Mouse (Mus musculus) hindbrain, embryonic 11.5 days (tissue): Measurements from ENCODE around the gene Sema3g. TPM values are rescaled to one million over a fixed set of nuclear protein-coding genes. Genes with fewer than 3 reads are reported as not detected.
A peak's percentile ranks its signal among the peaks of the same experiment; 100 is the strongest.

Experiments
- ATAC-seq: fragments of 200-750 bp; cut with Nextera tagmentation; 2 replicates; pipeline ENCODE4 v1.8.0; 2017; ENCODE audit warnings: mild to moderate bottlenecking, moderate TSS enrichment, moderate library complexity; ENCODE audit not compliant: low FRiP score
- DNase-seq: peaks from one replicate; pipeline ENCODE4 v3.0.0-alpha.2; 2015; ENCODE audit warnings: low spot score
- H3K27ac ChIP-seq: fragments of 300-500 bp; sonication (generic); 2 replicates; pipeline ENCODE4 v1.5.1; 2014; ENCODE audit warnings: mild to moderate bottlenecking, low read depth, low read length
- H3K27me3 ChIP-seq: fragments of 300-500 bp; sonication (generic); 2 replicates; pipeline ENCODE4 v1.6.1; 2014; ENCODE audit warnings: mild to moderate bottlenecking, low read length, moderate library complexity, mixed read lengths; ENCODE audit not compliant: control insufficient read depth, insufficient read depth
- H3K36me3 ChIP-seq: fragments of 300-500 bp; sonication (generic); 2 replicates; pipeline ENCODE4 v1.6.1; 2014; ENCODE audit warnings: mild to moderate bottlenecking, low read length, moderate library complexity, mixed read lengths; ENCODE audit not compliant: control insufficient read depth, insufficient read depth
- H3K4me1 ChIP-seq: fragments of 300-500 bp; sonication (generic); replicated peaks from 2 replicates; pipeline ENCODE4 v1.6.1; 2014; ENCODE audit warnings: low read length, mixed read lengths; ENCODE audit not compliant: control insufficient read depth, insufficient read depth
- H3K4me2 ChIP-seq: fragments of 300-500 bp; sonication (generic); replicated peaks from 2 replicates; pipeline ENCODE4 v1.6.1; 2014; ENCODE audit warnings: mild to moderate bottlenecking, low read depth, low read length
- H3K4me3 ChIP-seq: fragments of 300-500 bp; sonication (generic); 2 replicates; pipeline ENCODE4 v1.5.1; 2014; ENCODE audit warnings: low read depth, low read length
- H3K9ac ChIP-seq: fragments of 300-500 bp; sonication (generic); 2 replicates; pipeline ENCODE4 v1.6.1; 2014; ENCODE audit warnings: low read depth, low read length
- H3K9me3 ChIP-seq: fragments of 300-500 bp; sonication (generic); 2 replicates; pipeline ENCODE4 v1.6.1; 2016; ENCODE audit warnings: low read length; ENCODE audit not compliant: control insufficient read depth
- WGBS: fragments of 180-500 bp; shearing (Covaris S2); extraction: QIAGEN DNeasy Blood & Tissue Kit; methylation state at CpG from one replicate; pipeline ENCODE4 v1.1.7; 2014; 5-methylcytosine and 5-hydroxymethylcytosine counted together
- polyA plus RNA-seq: library from polyadenylated mRNA; unstranded; fragments of >200 nt; fragmentation: Nextera tagmentation; extraction: Ambion mirVana; gene quantifications from 2 replicates; pipeline ENCODE4 v1.2.1, GENCODE M21; 2014

Sema3g gene
- polyA plus RNA-seq, 1 experiment from 2014 or later, result 0.51 TPM

DNA sequence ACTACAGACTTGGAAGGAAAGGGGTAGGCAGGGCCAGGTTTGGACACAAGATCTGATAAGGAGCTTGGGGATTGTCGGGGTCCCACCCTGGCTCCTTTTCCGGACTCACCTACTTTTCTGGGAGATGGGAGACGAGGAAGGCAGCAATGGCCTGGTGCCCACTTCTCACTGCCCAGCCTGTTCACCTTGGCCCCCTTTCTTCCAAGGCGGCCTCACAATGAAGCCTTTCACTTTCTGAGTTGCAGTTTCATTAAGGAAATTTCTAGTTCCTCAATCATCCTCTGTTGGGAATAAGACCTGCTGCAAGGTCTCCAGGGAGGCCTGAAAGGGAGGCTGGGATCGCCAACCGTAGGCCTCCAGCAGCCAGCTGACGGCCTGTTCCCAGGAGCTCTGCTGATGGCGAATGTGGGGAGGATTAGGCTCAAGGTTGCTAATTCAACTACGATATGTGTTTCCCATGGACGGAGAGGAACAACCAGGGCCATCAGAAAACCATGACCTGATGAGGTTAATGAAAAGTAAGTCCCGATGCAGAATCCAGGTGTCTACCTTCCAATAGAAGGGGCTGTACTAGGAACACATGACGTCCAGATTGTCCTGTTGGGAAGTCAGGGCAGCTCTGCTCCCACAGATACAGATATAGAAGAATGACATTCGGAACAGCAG, 14.9 kb downstream of the Sema3g start:
- H3K9ac ChIP-seq, result no peak overlapping the region
- no peak overlapping the region for H3K4me2 ChIP-seq
- DNase-seq (no peak), ATAC-seq (no peak)
- WGBS, result 88% methylated on average over 13 of the region's 13 CpGs
- no peaks in the 10 kb centered on the region for H3K9me3 ChIP-seq
- no peak overlapping the region for H3K4me3 ChIP-seq
- H3K4me1 ChIP-seq, result no peaks in the 10 kb centered on the region
- no peaks in the 10 kb centered on the region for H3K27me3 ChIP-seq
- no peaks in the 10 kb centered on the region for H3K36me3 ChIP-seq
- H3K27ac ChIP-seq, result no peak overlapping the region

DNA sequence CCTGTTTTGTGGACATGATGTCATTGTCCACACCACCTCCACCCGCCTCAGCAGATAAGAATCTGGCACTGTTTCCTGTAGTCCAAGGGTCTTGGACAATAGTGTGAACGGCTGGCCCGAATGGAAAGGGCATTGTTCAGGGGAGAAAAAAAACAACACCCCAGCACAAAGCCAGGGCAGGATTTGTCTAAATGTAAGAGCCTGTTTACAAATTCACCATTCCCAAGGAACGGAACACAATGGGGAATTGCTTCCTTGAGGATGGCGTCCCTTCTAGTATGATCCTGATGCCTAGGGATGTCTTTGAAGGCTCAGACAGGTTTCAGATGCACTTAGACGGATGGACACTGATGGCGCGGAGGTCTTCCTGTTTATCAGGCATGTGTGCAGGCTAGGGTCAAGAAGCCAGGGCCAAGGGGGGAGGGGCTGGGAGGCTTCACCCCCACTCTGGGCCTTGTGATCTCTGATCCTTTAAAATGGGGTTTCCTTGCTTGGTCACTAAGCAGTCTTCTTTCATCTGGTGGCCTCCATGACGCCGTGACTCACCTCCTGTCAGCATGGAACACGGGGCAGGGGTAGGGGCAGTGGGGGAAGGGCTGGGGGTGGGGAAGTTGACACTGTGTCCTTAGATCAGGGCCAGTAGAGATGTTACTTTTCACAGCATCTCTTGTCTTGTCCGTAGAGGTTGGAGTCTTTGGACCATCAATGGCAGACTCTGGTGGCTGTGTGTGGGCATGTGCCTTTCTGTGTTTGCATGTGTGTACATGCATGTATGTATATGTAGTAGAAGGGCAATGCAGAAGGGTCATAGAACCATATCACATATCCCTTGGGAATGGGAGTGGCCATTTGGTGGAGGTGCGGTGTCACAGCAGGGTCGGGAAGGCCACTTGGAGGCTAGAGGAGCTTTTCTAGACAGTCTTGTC, 15.7 kb downstream of the Sema3g start:
- 82% methylated on average over 14 of the region's 14 CpGs for WGBS
- no peaks in the 10 kb centered on the region for H3K27me3 ChIP-seq
- DNase-seq, result no peak
- H3K27ac ChIP-seq, result no peak overlapping the region
- no peak overlapping the region for H3K4me3 ChIP-seq
- H3K36me3 ChIP-seq, result no peaks in the 10 kb centered on the region
- H3K4me2 ChIP-seq, result no peak overlapping the region
- no peaks in the 10 kb centered on the region for H3K4me1 ChIP-seq
- peak; percentile 59; the same call in 1 of the 2 replicates for ATAC-seq
- H3K9me3 ChIP-seq, result no peaks in the 10 kb centered on the region
- no peak overlapping the region for H3K9ac ChIP-seq

- no peak overlapping the region for H3K4me2 ChIP-seq
Observed at GRCm38 (mm10) chr14:31233996-31234591, 16.4 kb downstream of the Sema3g start.

GRCm38 (mm10) chr14:31237101-31237882, 19.6 kb downstream of the Sema3g start:
- Histone ChIP-seq H3K4me1 (no peaks in the 10 kb centered on the region), H3K4me3 (no peak overlapping the region), H3K27ac (no peak overlapping the region), H3K27me3 (no peaks in the 10 kb centered on the region), H3K4me2 (no peak overlapping the region), H3K9ac (no peak overlapping the region), H3K36me3 (no peaks in the 10 kb centered on the region), H3K9me3 (no peaks in the 10 kb centered on the region)
- no peak for ATAC-seq
- no peak for DNase-seq
- 86% methylated on average over 7 of the region's 7 CpGs for whole genome bisulfite sequencing

More at GRCm38 (mm10) chr14:31233996-31234591, 16.4 kb downstream of the Sema3g start:
- Histone ChIP-seq H3K27ac (no peak overlapping the region), H3K9ac (no peak overlapping the region), H3K4me1 (no peaks in the 10 kb centered on the region), H3K4me3 (no peak overlapping the region), H3K36me3 (no peaks in the 10 kb centered on the region), H3K27me3 (no peaks in the 10 kb centered on the region), H3K9me3 (no peaks in the 10 kb centered on the region)
- ATAC-seq (peak; percentile 40; the same call in 1 of the 2 replicates), DNase-seq (peak; percentile 91)
- WGBS, result 23% methylated on average over 11 of the region's 11 CpGs

DNA sequence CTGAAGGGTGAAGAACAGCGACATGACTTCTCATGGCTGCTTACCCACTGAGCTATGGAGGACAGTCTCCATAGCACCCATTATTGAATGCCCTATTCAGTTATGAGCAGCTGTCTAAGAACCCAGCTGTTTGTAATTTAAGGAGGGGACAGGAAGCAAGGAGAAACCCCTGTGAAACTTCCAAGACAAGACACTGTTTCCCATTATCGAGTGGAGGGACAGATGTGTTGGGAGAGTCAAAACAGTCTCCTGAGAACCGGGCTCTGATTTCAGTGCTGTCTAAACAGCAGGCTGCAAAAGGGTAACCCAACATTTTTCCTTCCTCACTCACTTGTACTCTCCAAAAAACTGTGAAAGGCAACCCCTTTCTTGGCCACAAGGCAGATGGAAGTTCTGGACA, 22.9 kb downstream of the Sema3g start:
- no peak for DNase-seq
- WGBS, result 66% methylated on average over 3 of the region's 3 CpGs

GRCm38 (mm10) chr14:31244777-31245176, 27.1 kb downstream of the Sema3g start:
- Histone ChIP-seq H3K27ac (no peak overlapping the region), H3K9ac (no peak overlapping the region), H3K4me3 (no peak overlapping the region), H3K36me3 (no peaks in the 10 kb centered on the region), H3K4me1 (no peaks in the 10 kb centered on the region), H3K27me3 (no peaks in the 10 kb centered on the region), H3K4me2 (no peak overlapping the region), H3K9me3 (no peaks in the 10 kb centered on the region)
- WGBS, result 58% methylated on average over 1 of the region's 1 CpGs
- DNase-seq, result no peak
- no peak for ATAC-seq

More for the DNA sequence above, 22.9 kb downstream of the Sema3g start:
- H3K9me3 ChIP-seq, result no peaks in the 10 kb centered on the region
- no peak overlapping the region for H3K9ac ChIP-seq
- H3K4me3 ChIP-seq, result no peak overlapping the region
- H3K27ac ChIP-seq, result no peak overlapping the region
- no peaks in the 10 kb centered on the region for H3K4me1 ChIP-seq
- H3K27me3 ChIP-seq, result no peaks in the 10 kb centered on the region
- no peak overlapping the region for H3K4me2 ChIP-seq
- no peaks in the 10 kb centered on the region for H3K36me3 ChIP-seq
- no peak for ATAC-seq

- no peak overlapping the region for H3K4me2 ChIP-seq
- H3K36me3 ChIP-seq, result no peaks in the 10 kb centered on the region
- ATAC-seq (no peak), DNase-seq (no peak)
- no peaks in the 10 kb centered on the region for H3K27me3 ChIP-seq
- H3K9ac ChIP-seq, result no peak overlapping the region
- WGBS, result 89% methylated on average over 1 of the region's 1 CpGs
- H3K4me3 ChIP-seq, result no peak overlapping the region
- no peak overlapping the region for H3K27ac ChIP-seq
- H3K4me1 ChIP-seq, result no peaks in the 10 kb centered on the region
- H3K9me3 ChIP-seq, result no peaks in the 10 kb centered on the region
Observed at GRCm38 (mm10) chr14:31245946-31246345, 28.3 kb downstream of the Sema3g start.

DNA sequence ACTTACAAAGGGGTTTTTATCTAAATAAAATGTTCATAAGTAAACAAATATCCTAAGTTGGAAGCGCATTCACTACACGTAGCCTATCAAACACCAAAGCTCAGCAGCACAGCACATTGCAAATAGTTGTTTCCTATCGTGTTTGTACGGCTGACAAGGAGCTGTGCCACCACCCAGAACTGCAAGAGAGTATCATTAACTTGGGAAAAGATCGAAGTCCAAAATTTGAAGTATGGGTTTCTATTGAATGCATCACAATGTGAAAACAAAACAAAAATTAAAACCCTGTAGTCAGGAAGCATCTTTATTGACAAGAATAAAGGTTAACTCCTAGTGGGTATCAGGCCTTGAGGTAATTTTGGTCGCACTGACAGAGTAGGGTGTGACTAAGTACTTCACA, 30.7 kb downstream of the Sema3g start:
- WGBS, result 94% methylated on average over 6 of the region's 6 CpGs
- no peak overlapping the region for H3K9ac ChIP-seq
- DNase-seq, result no peak
- no peaks in the 10 kb centered on the region for H3K27me3 ChIP-seq
- no peak overlapping the region for H3K4me3 ChIP-seq
- no peak overlapping the region for H3K27ac ChIP-seq
- H3K4me2 ChIP-seq, result no peak overlapping the region
- no peaks in the 10 kb centered on the region for H3K9me3 ChIP-seq
- H3K4me1 ChIP-seq, result no peaks in the 10 kb centered on the region; the same call in 1 of the 2 replicates
- no peak for ATAC-seq
- no peaks in the 10 kb centered on the region; the same call in 1 of the 2 replicates for H3K36me3 ChIP-seq
